Mouse (Mus musculus) CH12.LX (cell line): ENCODE data around the gene Gm20388. TPM values are rescaled to one million over a fixed set of nuclear protein-coding genes. Genes with fewer than 3 reads are reported as not detected.

Experiments used
- DNase-seq: peaks from one replicate; pipeline ENCODE4 v3.0.0-alpha.2; 2013; ENCODE audit errors: extremely low read depth
- H3K27ac ChIP-seq: 2 replicates; pipeline ENCODE4 v1.5.1; 2012; ENCODE audit warnings: low read depth, mild to moderate bottlenecking, control low read depth, moderate library complexity; ENCODE audit not compliant: insufficient read depth
- H3K27me3 ChIP-seq: replicated peaks from 2 replicates; pipeline ENCODE3; 2012; ENCODE audit warnings: inconsistent platforms
- H3K36me3 ChIP-seq, 2 experiments: replicated peaks in 1 of 2; 2 replicates each; pipeline versions ENCODE3 to v1.6.1; 2012; ENCODE audit warnings: inconsistent platforms in 1 of 2, low read length in 1 of 2, mild to moderate bottlenecking in 1 of 2, mixed read lengths in 1 of 2, moderate library complexity in 1 of 2; ENCODE audit not compliant: control insufficient read depth in 1 of 2, insufficient read depth in 1 of 2
- H3K4me1 ChIP-seq, 2 experiments: 2 replicates each; pipeline ENCODE4 v1.6.1; 2012; ENCODE audit warnings: inconsistent platforms in 1 of 2, moderate library complexity in 1 of 2; ENCODE audit not compliant: insufficient read depth in 2 of 2, control insufficient read depth in 1 of 2
- H3K4me2 ChIP-seq: 2 replicates; pipeline ENCODE4 v1.6.1; 2012; ENCODE audit warnings: low read depth, mild to moderate bottlenecking, control low read depth; ENCODE audit not compliant: poor library complexity, insufficient read depth, severe bottlenecking
- H3K4me3 ChIP-seq, 3 experiments: fragments of 150-350 bp in 1 of 3; sonication (generic) in 1 of 3; replicated peaks in 1 of 3; 2 replicates each; pipeline versions ENCODE3 to v1.5.1; 2011 to 2012; ENCODE audit warnings: low read depth in 2 of 3, low read length in 2 of 3, mild to moderate bottlenecking in 2 of 3, moderate library complexity in 2 of 3, control low read depth in 1 of 3, improper control_type of control experiment in 1 of 3, inconsistent platforms in 1 of 3, mixed read lengths in 1 of 3; ENCODE audit not compliant: poor library complexity in 1 of 3
- H3K79me2 ChIP-seq: replicated peaks from 2 replicates; pipeline ENCODE4 v1.6.1; 2012; ENCODE audit warnings: mild to moderate bottlenecking, moderate library complexity; ENCODE audit not compliant: control insufficient read depth, poor library complexity, insufficient read depth, severe bottlenecking; ENCODE audit errors: extremely low read depth
- H3K9ac ChIP-seq: 2 replicates; pipeline ENCODE4 v1.6.1; 2012; ENCODE audit warnings: low read depth, mild to moderate bottlenecking, control low read depth, moderate library complexity; ENCODE audit not compliant: insufficient read depth
- H3K9me3 ChIP-seq: replicated peaks from 2 replicates; pipeline ENCODE3; 2012; ENCODE audit warnings: low read length, inconsistent platforms, mixed read lengths
- CTCF ChIP-seq, 2 experiments: IDR thresholded peaks in 1 of 2; conservative IDR thresholded peaks in 1 of 2; 2 replicates each; pipeline ENCODE4 v1.5.1; 2011 to 2012; ENCODE audit warnings: low read depth in 2 of 2, low read length in 2 of 2, improper control_type of control experiment in 1 of 2, inconsistent platforms in 1 of 2, mild to moderate bottlenecking in 1 of 2, moderate library complexity in 1 of 2
- HCFC1 ChIP-seq: IDR thresholded peaks from 2 replicates; pipeline ENCODE4 v1.6.1; 2012; ENCODE audit warnings: low read depth, mild to moderate bottlenecking, inconsistent platforms, low read length, improper control_type of control experiment
- IRF4 ChIP-seq: IDR thresholded peaks from 2 replicates; pipeline ENCODE4 v1.6.1; 2014; ENCODE audit warnings: low read depth, mild to moderate bottlenecking, inconsistent platforms, low read length, improper control_type of control experiment
- JUN ChIP-seq: IDR thresholded peaks from 2 replicates; pipeline ENCODE4 v1.6.1; 2011; ENCODE audit warnings: low read depth, mild to moderate bottlenecking, low read length, improper control_type of control experiment, moderate library complexity; ENCODE audit not compliant: insufficient read depth
- JUND ChIP-seq: conservative IDR thresholded peaks from 2 replicates; pipeline ENCODE4 v1.6.1; 2011; ENCODE audit warnings: low read depth, low read length, improper control_type of control experiment
- KAT2A ChIP-seq: IDR thresholded peaks from 2 replicates; pipeline ENCODE4 v1.6.1; 2012; ENCODE audit warnings: low read length, improper control_type of control experiment, inconsistent platforms; ENCODE audit not compliant: insufficient replicate concordance
- MAFK ChIP-seq: IDR thresholded peaks from 2 replicates; pipeline ENCODE4 v1.6.1; 2011; ENCODE audit warnings: low read length, improper control_type of control experiment; ENCODE audit not compliant: insufficient replicate concordance
- MAX ChIP-seq: IDR thresholded peaks from 2 replicates; pipeline ENCODE4 v1.6.1; 2011; ENCODE audit warnings: low read length, improper control_type of control experiment
- MXI1 ChIP-seq: IDR thresholded peaks from 2 replicates; pipeline ENCODE4 v1.6.1; 2011; ENCODE audit warnings: mild to moderate bottlenecking, low read depth, low read length, improper control_type of control experiment
- NRF1 ChIP-seq: IDR thresholded peaks from 2 replicates; pipeline ENCODE4 v1.6.1; 2014; ENCODE audit warnings: low read depth, mild to moderate bottlenecking, inconsistent platforms, low read length, improper control_type of control experiment, moderate library complexity
- PAX5 ChIP-seq: IDR thresholded peaks from 2 replicates; pipeline ENCODE4 v1.6.1; 2012; ENCODE audit warnings: low read length, inconsistent platforms, mixed read lengths
- TBP ChIP-seq: conservative IDR thresholded peaks from 2 replicates; pipeline ENCODE4 v1.6.1; 2011; ENCODE audit warnings: low read depth, low read length, improper control_type of control experiment
- TCF12 ChIP-seq: IDR thresholded peaks from 2 replicates; pipeline ENCODE4 v1.6.1; 2014; ENCODE audit warnings: low read depth, mild to moderate bottlenecking, inconsistent platforms, low read length, improper control_type of control experiment
- UBTF ChIP-seq: IDR thresholded peaks from 2 replicates; pipeline ENCODE4 v1.6.1; 2012; ENCODE audit warnings: low read depth, mild to moderate bottlenecking, inconsistent platforms, low read length, improper control_type of control experiment, moderate library complexity
- USF1 ChIP-seq: IDR thresholded peaks from 2 replicates; pipeline ENCODE4 v1.6.1; 2014; ENCODE audit warnings: low read depth, mild to moderate bottlenecking, inconsistent platforms, low read length, improper control_type of control experiment
- ZC3H11A ChIP-seq: IDR thresholded peaks from 2 replicates; pipeline ENCODE4 v1.6.1; 2012; ENCODE audit warnings: low read depth, mild to moderate bottlenecking, inconsistent platforms, low read length, improper control_type of control experiment
- ZMIZ1 ChIP-seq: IDR thresholded peaks from 2 replicates; pipeline ENCODE4 v1.6.1; 2012; ENCODE audit warnings: low read depth, mild to moderate bottlenecking, inconsistent platforms, low read length, improper control_type of control experiment
- dilution Hi-C: fragments of 300-500 bp; cut with MboI; formaldehyde crosslinking; loops from 2 replicates; pipeline ENCODE4 v1.14.3; 2020; ENCODE audit warnings: low sequenced_read_pairs; ENCODE audit not compliant: extremely low pct_unique_long_range_greater_than_20kb, extremely low pct_ligation_motif_present
- in situ Hi-C: fragments of 300-500 bp; cut with MboI; formaldehyde crosslinking; loops from 3 replicates; pipeline ENCODE4 v1.14.3; 2019; ENCODE audit warnings: low sequenced_read_pairs, low pct_ligation_motif_present, low pct_unique_long_range_greater_than_20kb, mixed read lengths
- polyA plus RNA-seq: library from polyadenylated mRNA; unstranded; fragments of >175 nt; gene quantifications from 2 replicates; pipeline ENCODE4 v1.2.1, GENCODE M21; 2012; ENCODE audit warnings: low read depth; ENCODE audit not compliant: insufficient read length
- total RNA-seq, 2 experiments: library from RNA; depleted of rRNA; stranded (reverse); fragments of 300-350 nt in 1 of 2; fragments of >200 nt in 1 of 2; gene quantifications; 2 replicates each; pipeline ENCODE4 v1.2.3; 2012 to 2014

The Gm20388 gene
- total and polyA plus RNA-seq, 3 experiments: 14.8 to 26.3 (median 22.2) TPM

- no peak overlapping the region for H3K9ac ChIP-seq
- H3K27me3 ChIP-seq: peaks cover 85% of the 10 kb centered on the region
- TF ChIP-seq JUND: no peak
- TF ChIP-seq ZC3H11A: no peak
- TF ChIP-seq IRF4: no peak
- no peak for TF ChIP-seq TCF12
- TF ChIP-seq HCFC1: no peak
- no peak for TF ChIP-seq ZMIZ1
- TF ChIP-seq CTCF (conservative IDR thresholded peaks at IDR 0.05 in 1 of 2, IDR thresholded peaks at IDR 0.05 in 1 of 2; ENCODE audit: low read depth in 2 of 2, low read length in 2 of 2): no peak
- TF ChIP-seq KAT2A: no peak
- TF ChIP-seq JUN: no peak
- TF ChIP-seq NRF1: no peak
- TF ChIP-seq MXI1: no peak
- no peak for TF ChIP-seq MAFK
- no peak for TF ChIP-seq UBTF
- TF ChIP-seq USF1: no peak
- no peak for TF ChIP-seq TBP
- in situ Hi-C loops: no loop called here
- no peaks in the 10 kb centered on the region for H3K9me3 ChIP-seq
- no peaks in the 10 kb centered on the region for H3K79me2 ChIP-seq
- DNase-seq: no peak
- H3K36me3 ChIP-seq: no peaks in the 10 kb centered on the region
- no peak overlapping the region for H3K4me3 ChIP-seq
- no peak overlapping the region for H3K4me2 ChIP-seq
- dilution Hi-C loops: no loop called here
- H3K27ac ChIP-seq: no peak overlapping the region
- no peaks in the 10 kb centered on the region for H3K4me1 ChIP-seq
These were observed 1386.7 kb downstream of the Gm20388 start for GRCm38 (mm10) chr8:121297299-121297698.

GRCm38 (mm10) chr8:121300066-121300465, 1389.4 kb downstream of the Gm20388 start:
- Histone ChIP-seq H3K4me3 (no peak overlapping the region), H3K9me3 (peaks cover 4% of the 10 kb centered on the region), H3K4me1 (peaks cover 0 to 4% of the 10 kb centered on the region in 2 experiments; a peak in 1 of 4 replicates), H3K27me3 (peaks cover 82% of the 10 kb centered on the region), H3K9ac (no peak overlapping the region)
- dilution Hi-C loops: no loop called here
- in situ Hi-C loops: no loop called here
- TF ChIP-seq MAX (no peak), PAX5 (no peak), TBP (no peak), UBTF (no peak)
- TF ChIP-seq, all 38 proteins: peak for 0
- Histone ChIP-seq H3K27ac (no peak overlapping the region), H3K4me2 (no peak overlapping the region), H3K36me3 (no peaks in the 10 kb centered on the region), H3K79me2 (no peaks in the 10 kb centered on the region)
- no peak for DNase-seq
